Mouse (Mus musculus) MEL (cell line): ENCODE measurements around the gene Slc39a7. TPM values are rescaled to one million over a fixed set of nuclear protein-coding genes. Genes with fewer than 3 reads are reported as not detected.
A peak's percentile ranks its signal among the peaks of the same experiment; 100 is the strongest.
"Not testable (repeated sequence)": the region's sequence is repeated elsewhere in the genome, so short reads cannot be mapped to it uniquely, and the experiment has no call there.

Experiments used
- DNase-seq: peaks from one replicate; pipeline ENCODE4 v3.0.0; 2011; ENCODE audit warnings: low read depth, low spot score
- H3K27ac ChIP-seq: 2 replicates; pipeline ENCODE4 v1.5.1; 2012; ENCODE audit warnings: low read depth, mild to moderate bottlenecking, control low read depth, low read length, moderate library complexity; ENCODE audit not compliant: control insufficient read depth
- H3K27me3 ChIP-seq, 2 experiments: fragments of 150-350 bp in 1 of 2; sonication (generic) in 1 of 2; 2 replicates each; pipeline ENCODE4 v1.6.1; 2012; ENCODE audit warnings: low read length in 2 of 2, mild to moderate bottlenecking in 2 of 2, improper control_type of control experiment in 1 of 2, moderate library complexity in 1 of 2; ENCODE audit not compliant: insufficient read depth in 2 of 2, control insufficient read depth in 1 of 2
- H3K36me3 ChIP-seq, 2 experiments: 2 replicates each; pipeline ENCODE4 v1.6.1; 2012 to 2014; ENCODE audit warnings: low read length in 2 of 2, improper control_type of control experiment in 1 of 2, inconsistent platforms in 1 of 2, mild to moderate bottlenecking in 1 of 2; ENCODE audit not compliant: insufficient read depth in 2 of 2, control insufficient read depth in 1 of 2
- H3K4me1 ChIP-seq, 2 experiments: fragments of 150-350 bp in 1 of 2; sonication (generic) in 1 of 2; 2 replicates each; pipeline ENCODE4 v1.6.1; 2012; ENCODE audit warnings: low read length in 2 of 2, improper control_type of control experiment in 1 of 2, mild to moderate bottlenecking in 1 of 2; ENCODE audit not compliant: insufficient read depth in 2 of 2, control insufficient read depth in 1 of 2
- H3K4me3 ChIP-seq, 2 experiments: fragments of 150-350 bp in 1 of 2; sonication (generic) in 1 of 2; 2 replicates each; pipeline ENCODE4 v1.5.1; 2012; ENCODE audit warnings: low read depth in 2 of 2, low read length in 2 of 2, mild to moderate bottlenecking in 2 of 2, moderate library complexity in 2 of 2, control low read depth in 1 of 2, improper control_type of control experiment in 1 of 2; ENCODE audit not compliant: control insufficient read depth in 1 of 2, insufficient read depth in 1 of 2
- H3K79me2 ChIP-seq: 2 replicates; pipeline ENCODE4 v1.6.1; 2012; ENCODE audit warnings: mild to moderate bottlenecking, low read length, moderate library complexity; ENCODE audit not compliant: control insufficient read depth, poor library complexity, insufficient read depth
- H3K9ac ChIP-seq: 2 replicates; pipeline ENCODE4 v1.6.1; 2012; ENCODE audit warnings: low read depth, mild to moderate bottlenecking, control low read depth, low read length, moderate library complexity; ENCODE audit not compliant: control insufficient read depth, poor library complexity, severe bottlenecking
- H3K9me3 ChIP-seq: fragments of 150-350 bp; sonication (generic); replicated peaks from 2 replicates; pipeline ENCODE4 v1.6.1; 2012; ENCODE audit warnings: mild to moderate bottlenecking, low read length, improper control_type of control experiment, moderate library complexity; ENCODE audit not compliant: insufficient read depth
- BHLHE40 ChIP-seq: IDR thresholded peaks from 2 replicates; pipeline ENCODE4 v1.6.1; 2012; ENCODE audit warnings: low read depth, mild to moderate bottlenecking, inconsistent platforms, low read length, improper control_type of control experiment, borderline replicate concordance
- CHD1 ChIP-seq: IDR thresholded peaks from 2 replicates; pipeline ENCODE4 v1.6.1; 2012; ENCODE audit warnings: low read depth, mild to moderate bottlenecking, inconsistent platforms, low read length, improper control_type of control experiment
- CHD2 ChIP-seq: IDR thresholded peaks from 2 replicates; pipeline ENCODE4 v1.6.1; 2011; ENCODE audit warnings: low read length, improper control_type of control experiment
- CTCF ChIP-seq, 3 experiments: IDR thresholded peaks in 2 of 3; conservative IDR thresholded peaks in 1 of 3; 2 replicates each; pipeline ENCODE4 v1.5.1; 2011 to 2012; ENCODE audit warnings: low read length in 3 of 3, low read depth in 2 of 3, mild to moderate bottlenecking in 2 of 3, improper control_type of control experiment in 1 of 3, inconsistent platforms in 1 of 3, mixed read lengths in 1 of 3, moderate library complexity in 1 of 3; ENCODE audit not compliant: control insufficient read depth in 1 of 3, insufficient read depth in 1 of 3, poor library complexity in 1 of 3, severe bottlenecking in 1 of 3
- E2F4 ChIP-seq: IDR thresholded peaks from 2 replicates; pipeline ENCODE4 v1.6.1; 2011; ENCODE audit warnings: low read depth, low read length, improper control_type of control experiment, borderline replicate concordance
- EP300 ChIP-seq, 2 experiments: IDR thresholded peaks; 2 replicates each; pipeline ENCODE4 v1.6.1; 2011; ENCODE audit warnings: improper control_type of control experiment in 2 of 2, low read length in 2 of 2, low read depth in 1 of 2, mild to moderate bottlenecking in 1 of 2
- ETS1 ChIP-seq: IDR thresholded peaks from 2 replicates; pipeline ENCODE4 v1.6.1; 2012; ENCODE audit warnings: low read depth, mild to moderate bottlenecking, inconsistent platforms, low read length, improper control_type of control experiment, moderate library complexity
- HCFC1 ChIP-seq: IDR thresholded peaks from 2 replicates; pipeline ENCODE4 v1.6.1; 2012; ENCODE audit warnings: low read depth, mild to moderate bottlenecking, inconsistent platforms, low read length, improper control_type of control experiment, moderate library complexity
- JUND ChIP-seq: IDR thresholded peaks from 2 replicates; pipeline ENCODE4 v1.6.1; 2011; ENCODE audit warnings: low read depth, mild to moderate bottlenecking, improper control_type of control experiment, low read length
- MAZ ChIP-seq: IDR thresholded peaks from 2 replicates; pipeline ENCODE4 v1.6.1; 2012; ENCODE audit warnings: low read depth, mild to moderate bottlenecking, inconsistent platforms, low read length, improper control_type of control experiment
- MEF2A ChIP-seq: IDR thresholded peaks from 2 replicates; pipeline ENCODE4 v1.6.1; 2014; ENCODE audit warnings: low read depth, mild to moderate bottlenecking, inconsistent platforms, low read length, improper control_type of control experiment; ENCODE audit not compliant: poor library complexity, insufficient replicate concordance, severe bottlenecking; ENCODE audit errors: extremely low read depth
- MXI1 ChIP-seq: IDR thresholded peaks from 2 replicates; pipeline ENCODE4 v1.6.1; 2011; ENCODE audit warnings: mild to moderate bottlenecking, low read depth, low read length, improper control_type of control experiment
- MYB ChIP-seq: IDR thresholded peaks from 2 replicates; pipeline ENCODE4 v1.6.1; 2011; ENCODE audit warnings: mild to moderate bottlenecking, low read depth, low read length, improper control_type of control experiment
- POLR2A ChIP-seq, 2 experiments: IDR thresholded peaks; 2 replicates each; pipeline ENCODE4 v1.6.1; 2011 to 2012; ENCODE audit warnings: low read length in 2 of 2, mild to moderate bottlenecking in 2 of 2, control low read depth in 1 of 2, improper control_type of control experiment in 1 of 2, low read depth in 1 of 2, moderate library complexity in 1 of 2; ENCODE audit not compliant: control insufficient read depth in 1 of 2, insufficient read depth in 1 of 2, poor library complexity in 1 of 2
- POLR2AphosphoS5 ChIP-seq: IDR thresholded peaks from 2 replicates; pipeline ENCODE4 v1.6.1; 2012; ENCODE audit warnings: low read depth, borderline replicate concordance, mild to moderate bottlenecking, inconsistent platforms, low read length, moderate library complexity, mixed read lengths
- RAD21 ChIP-seq: IDR thresholded peaks from 2 replicates; pipeline ENCODE4 v1.6.1; 2011; ENCODE audit warnings: mild to moderate bottlenecking, low read depth, low read length, improper control_type of control experiment
- SIN3A ChIP-seq: IDR thresholded peaks from 2 replicates; pipeline ENCODE4 v1.6.1; 2012; ENCODE audit warnings: low read length, improper control_type of control experiment, inconsistent platforms
- SMC3 ChIP-seq: IDR thresholded peaks from 2 replicates; pipeline ENCODE4 v1.6.1; 2011; ENCODE audit warnings: low read depth, low read length, improper control_type of control experiment
- TAL1 ChIP-seq: IDR thresholded peaks from 2 replicates; pipeline ENCODE4 v1.6.1; 2012; ENCODE audit warnings: mild to moderate bottlenecking, inconsistent platforms, low read length, moderate library complexity, mixed read lengths
- TBP ChIP-seq: IDR thresholded peaks from 2 replicates; pipeline ENCODE4 v1.8.0; 2011; ENCODE audit warnings: low read depth, low read length, improper control_type of control experiment
- TCF12 ChIP-seq: IDR thresholded peaks from 2 replicates; pipeline ENCODE4 v1.6.1; 2014; ENCODE audit warnings: low read depth, mild to moderate bottlenecking, inconsistent platforms, low read length, improper control_type of control experiment, moderate library complexity
- USF2 ChIP-seq, 2 experiments: IDR thresholded peaks; 2 replicates each; pipeline ENCODE4 v1.6.1; 2011 to 2012; ENCODE audit warnings: improper control_type of control experiment in 2 of 2, low read length in 2 of 2, borderline replicate concordance in 1 of 2, inconsistent platforms in 1 of 2, low read depth in 1 of 2, mild to moderate bottlenecking in 1 of 2; ENCODE audit not compliant: insufficient read depth in 1 of 2
- ZC3H11A ChIP-seq: IDR thresholded peaks from 2 replicates; pipeline ENCODE4 v1.6.1; 2012; ENCODE audit warnings: low read depth, mild to moderate bottlenecking, inconsistent platforms, low read length, improper control_type of control experiment
- ZKSCAN1 ChIP-seq: IDR thresholded peaks from 2 replicates; pipeline ENCODE4 v1.6.1; 2012; ENCODE audit warnings: low read depth, mild to moderate bottlenecking, inconsistent platforms, low read length, improper control_type of control experiment, moderate library complexity
- ZMIZ1 ChIP-seq: IDR thresholded peaks from 2 replicates; pipeline ENCODE4 v1.6.1; 2012; ENCODE audit warnings: low read depth, mild to moderate bottlenecking, inconsistent platforms, low read length, improper control_type of control experiment, moderate library complexity
- ZNF384 ChIP-seq: IDR thresholded peaks from 2 replicates; pipeline ENCODE4 v1.6.1; 2012; ENCODE audit warnings: low read depth, mild to moderate bottlenecking, inconsistent platforms, low read length, improper control_type of control experiment
- polyA plus RNA-seq, 2 experiments: library from polyadenylated mRNA; stranded (reverse) in 1 of 2; unstranded in 1 of 2; fragments of >175 nt in 1 of 2; fragments of >200 nt in 1 of 2; gene quantifications; 2 replicates each; pipeline versions ENCODE4 v1.2.1 to v1.2.4; 2012; ENCODE audit warnings: low replicate concordance in 2 of 2, low read depth in 1 of 2; ENCODE audit not compliant: insufficient read length in 2 of 2, insufficient read depth in 1 of 2, missing spikeins in 1 of 2
- total RNA-seq: library from RNA; depleted of rRNA; stranded (reverse); fragments of 300-350 nt; gene quantifications from 2 replicates; pipeline ENCODE4 v1.2.3, GENCODE M21; 2012

Slc39a7 gene
- total and polyA plus RNA-seq, 3 experiments, result 150 to 152 TPM; not detected in 1

DNA sequence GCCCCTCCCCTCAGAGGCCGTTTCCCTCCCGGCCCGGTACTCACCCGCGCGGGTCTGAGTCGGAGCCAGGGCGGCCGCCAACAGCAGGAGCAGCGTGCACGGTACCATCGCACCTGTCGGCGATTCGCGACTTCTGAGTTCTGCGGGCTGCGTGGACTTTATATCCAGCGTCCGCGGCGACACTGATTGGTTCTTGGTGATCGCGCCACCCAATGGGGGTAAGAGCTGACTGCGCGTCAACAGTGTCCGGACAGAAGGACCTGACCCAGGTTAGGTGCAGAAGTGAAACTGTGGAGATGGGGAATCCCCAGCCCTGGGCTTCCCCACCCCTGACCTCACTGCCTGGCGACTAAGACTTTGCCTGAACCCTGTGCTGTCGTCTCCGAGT, 31.3 kb downstream of the Slc39a7 start, which contains the start of gene H2-K1 (continued):
- no peak for TF ChIP-seq ZC3H11A
- TF ChIP-seq USF2 (IDR thresholded peaks at IDR 0.05; ENCODE audit: borderline replicate concordance in 1 of 2, insufficient read depth in 1 of 2, low read depth in 1 of 2, low read length in 2 of 2), result no peak
- no peak for TF ChIP-seq RAD21
- no peak for TF ChIP-seq ZNF384
- no peak for TF ChIP-seq POLR2AphosphoS5
- TF ChIP-seq SIN3A, result no peak
- TF ChIP-seq MAZ, result no peak
- TF ChIP-seq ZMIZ1, result no peak
- TF ChIP-seq HCFC1, result no peak
- no peak for TF ChIP-seq BHLHE40
- TF ChIP-seq JUND, result no peak
- TF ChIP-seq CTCF (IDR thresholded peaks at IDR 0.05 in 2 of 3, conservative IDR thresholded peaks at IDR 0.05 in 1 of 3; ENCODE audit: control insufficient read depth in 1 of 3, insufficient read depth in 1 of 3, low read depth in 2 of 3, low read length in 3 of 3, poor library complexity in 1 of 3, severe bottlenecking in 1 of 3), result no peak
- no peak for TF ChIP-seq MXI1
- TF ChIP-seq CHD1, result no peak

DNA sequence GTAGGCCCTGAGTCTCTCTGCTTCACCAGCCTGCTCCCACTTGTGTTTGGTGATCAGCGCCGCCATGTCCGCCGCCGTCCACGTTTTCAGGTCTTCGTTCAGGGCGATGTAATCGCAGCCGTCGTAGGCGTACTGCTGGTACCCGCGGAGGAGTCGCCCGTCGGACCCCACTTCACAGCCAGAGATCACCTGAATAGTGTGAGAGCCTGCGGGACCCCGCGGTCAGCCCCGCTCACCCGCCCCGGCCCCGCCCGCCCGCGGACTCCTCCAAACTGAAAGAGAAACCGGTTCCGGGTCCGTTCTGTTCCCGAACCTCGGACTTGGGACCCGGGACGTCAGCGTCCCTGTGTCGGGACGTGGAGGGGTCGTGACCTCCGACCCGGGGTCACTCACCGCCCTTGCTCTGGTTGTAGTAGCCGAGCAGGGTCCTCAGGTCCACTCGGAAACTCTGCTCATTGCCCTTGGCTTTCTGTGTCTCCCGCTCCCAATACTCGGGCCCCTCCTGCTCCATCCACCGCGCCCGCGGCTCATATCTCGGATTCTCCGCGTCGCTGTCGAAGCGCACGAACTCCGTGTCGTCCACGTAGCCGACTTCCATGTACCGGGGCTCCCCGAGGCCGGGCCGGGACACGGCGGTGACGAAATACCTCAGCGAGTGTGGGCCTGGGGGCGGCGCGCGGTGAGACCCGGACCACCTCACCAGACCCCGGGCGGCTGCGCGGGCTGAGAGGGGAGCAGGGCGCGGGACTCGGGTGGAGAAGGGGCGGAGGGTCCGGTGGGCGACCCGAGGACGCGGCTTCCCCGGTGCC, 31.9 kb downstream of the Slc39a7 start:
- Histone ChIP-seq H3K9me3 (no peaks in the 10 kb centered on the region), H3K27ac (no peak overlapping the region), H3K27me3 (no peaks in the 10 kb centered on the region), H3K4me1 (no peaks in the 10 kb centered on the region), H3K4me3 (peak overlapping the region; percentile 81 to 83), H3K79me2 (peaks cover 2% of the 10 kb centered on the region), H3K9ac (peak overlapping the region; percentile 84), H3K36me3 (no peaks in the 10 kb centered on the region)
- DNase-seq, result peak; percentile 51
- TF ChIP-seq MAZ, result no peak
- TF ChIP-seq EP300 (IDR thresholded peaks at IDR 0.05; ENCODE audit: low read depth in 1 of 2, low read length in 2 of 2), result no peak
- TF ChIP-seq CHD2, result no peak
- TF ChIP-seq SMC3, result no peak
- no peak for TF ChIP-seq MEF2A
- no peak for TF ChIP-seq TAL1
- TF ChIP-seq USF2 (IDR thresholded peaks at IDR 0.05; ENCODE audit: borderline replicate concordance in 1 of 2, insufficient read depth in 1 of 2, low read depth in 1 of 2, low read length in 2 of 2), result no peak
- no peak for TF ChIP-seq MYB
- TF ChIP-seq E2F4, result no peak
- TF ChIP-seq TBP, result no peak
- no peak for TF ChIP-seq HCFC1
- TF ChIP-seq JUND, result no peak
- TF ChIP-seq RAD21, result no peak
- no peak for TF ChIP-seq ZC3H11A
- no peak for TF ChIP-seq ZKSCAN1
- TF ChIP-seq SIN3A, result no peak
- TF ChIP-seq TCF12, result no peak
- no peak for TF ChIP-seq MXI1
- no peak for TF ChIP-seq POLR2A (IDR thresholded peaks at IDR 0.05; ENCODE audit: control insufficient read depth in 1 of 2, insufficient read depth in 1 of 2, low read depth in 1 of 2, low read length in 2 of 2, poor library complexity in 1 of 2)
- TF ChIP-seq ETS1, result no peak

- H3K9ac ChIP-seq, H3K27me3 ChIP-seq, H3K27ac ChIP-seq, H3K9me3 ChIP-seq, H3K4me1 ChIP-seq, H3K4me3 ChIP-seq, DNase-seq, H3K79me2 ChIP-seq, H3K36me3 ChIP-seq: not testable (repeated sequence)
These were observed 32.8 kb downstream of the Slc39a7 start for GRCm38 (mm10) chr17:33998697-33999096.
